ENCODE assay signal across 12 mouse cellular contexts in genomic region chr4:97635296-97635755, GRCm38 (mm10).
DNase-seq lines count a peak whose midpoint lies in the region; ATAC-seq and TF ChIP-seq lines count a peak whose summit lies in the region.
"Had no signal": no experiment of that assay in that cellular context is flagged by ENCODE, and none has a peak within 500 bp of the region (broad histone marks: within the 10 kb centered on the region; RNA-seq: fewer than 3 reads in every experiment).

No protein-coding gene starts in this region.

- 47% methylated on average over 6 of the region's 6 CpGs for WGBS in forebrain, embryonic 11.5 days
- WGBS in hindbrain, embryonic 16.5 days = 17% methylated on average over 6 of the region's 6 CpGs
- WGBS in neural tube, embryonic 13.5 days = 15% methylated on average over 6 of the region's 6 CpGs

- peak overlapping the region; percentile 29; the same call in 1 of the 2 replicates for H3K9ac ChIP-seq in forebrain, embryonic 11.5 days (ENCODE audit: low read length)
- H3K9ac ChIP-seq in hindbrain, embryonic 16.5 days (ENCODE audit: low read depth, low read length) = no peak overlapping the region
- H3K9ac ChIP-seq in neural tube, embryonic 13.5 days = no peak overlapping the region

- H3K9me3 ChIP-seq in forebrain, embryonic 11.5 days (ENCODE audit: control insufficient read depth, low read length) = no peaks in the 10 kb centered on the region
- H3K9me3 ChIP-seq in hindbrain, embryonic 16.5 days (ENCODE audit: control insufficient read depth, low read length) = no peaks in the 10 kb centered on the region
- H3K9me3 ChIP-seq in neural tube, embryonic 13.5 days = no peaks in the 10 kb centered on the region

- no peaks in the 10 kb centered on the region for H3K36me3 ChIP-seq in forebrain, embryonic 11.5 days (ENCODE audit: control insufficient read depth, insufficient read depth, low read length)
- no peaks in the 10 kb centered on the region for H3K36me3 ChIP-seq in hindbrain, embryonic 16.5 days (ENCODE audit: control insufficient read depth, insufficient read depth, low read length)
- H3K36me3 ChIP-seq in neural tube, embryonic 13.5 days = no peaks in the 10 kb centered on the region

- no peak overlapping the region for H3K4me3 ChIP-seq in left cerebral cortex, adult 2 months
- H3K4me3 ChIP-seq in forebrain, embryonic 11.5 days (ENCODE audit: low read depth, low read length) = no peak overlapping the region
- H3K4me3 ChIP-seq in hindbrain, embryonic 16.5 days (ENCODE audit: low read length) = no peak overlapping the region
- no peak overlapping the region for H3K4me3 ChIP-seq in neural tube, embryonic 13.5 days
- H3K4me3 ChIP-seq: myocyte had no signal

- intact Hi-C loops in left cerebral cortex, postnatal 14 days (cut with DNase I) = no loop called here
- intact Hi-C loops in left cerebral cortex, adult 2 months (cut with DNase I) = no loop called here

- no peak overlapping the region; the same call in 1 of the 2 replicates for H3K27ac ChIP-seq in left cerebral cortex, adult 2 months
- peak overlapping the region; percentile 31; the same call in 1 of the 2 replicates for H3K27ac ChIP-seq in forebrain, embryonic 11.5 days (ENCODE audit: low read depth, low read length)
- H3K27ac ChIP-seq in hindbrain, embryonic 16.5 days (ENCODE audit: low read depth, low read length) = peak overlapping the region; percentile 0; the same call in 1 of the 2 replicates
- peak overlapping the region; percentile 42; the same call in 1 of the 2 replicates for H3K27ac ChIP-seq in neural tube, embryonic 13.5 days (replicated peaks)

- TF ChIP-seq CTCF in left cerebral cortex, adult 2 months (IDR thresholded peaks at IDR 0.05) = no peak

- peaks cover 3% of the 10 kb centered on the region for H3K4me1 ChIP-seq in forebrain, embryonic 11.5 days (replicated peaks; ENCODE audit: control insufficient read depth, insufficient read depth, low read length)
- H3K4me1 ChIP-seq in hindbrain, embryonic 16.5 days (ENCODE audit: control insufficient read depth, insufficient read depth, low read depth, low read length) = peaks cover 4% of the 10 kb centered on the region; the same call in 1 of the 2 replicates
- H3K4me1 ChIP-seq in neural tube, embryonic 13.5 days (replicated peaks) = peaks cover 25% of the 10 kb centered on the region

- H3K27me3 ChIP-seq in forebrain, embryonic 11.5 days (ENCODE audit: control insufficient read depth, insufficient read depth, low read length) = no peaks in the 10 kb centered on the region
- H3K27me3 ChIP-seq in hindbrain, embryonic 16.5 days (replicated peaks; ENCODE audit: control insufficient read depth, insufficient read depth, low read length) = no peaks in the 10 kb centered on the region
- H3K27me3 ChIP-seq in neural tube, embryonic 13.5 days = no peaks in the 10 kb centered on the region
- H3K27me3 ChIP-seq: CH12.LX had no signal

- ATAC-seq in forebrain, embryonic 11.5 days (replicated peaks; ENCODE audit: low FRiP score) = 0 out of 2 replicates have a peak, but pooled peaks have one; percentile 40
- ATAC-seq in hindbrain, embryonic 16.5 days = peak; percentile 69
- ATAC-seq in neural tube, embryonic 13.5 days (ENCODE audit: low read depth) = peak; percentile 70; the same call in 1 of the 2 replicates

- H3K4me2 ChIP-seq in forebrain, embryonic 11.5 days (ENCODE audit: low read depth, low read length, severe bottlenecking) = no peak overlapping the region
- no peak overlapping the region for H3K4me2 ChIP-seq in hindbrain, embryonic 16.5 days (ENCODE audit: low read length)
- H3K4me2 ChIP-seq in neural tube, embryonic 13.5 days = no peak overlapping the region

- peak; percentile 18 to 46 for DNase-seq in left cerebral cortex, postnatal 14 days (ENCODE audit: low spot score in 2 of 2)
- DNase-seq in left cerebral cortex, adult 2 months (ENCODE audit: extremely low spot score in 1 of 2, low spot score in 2 of 2) = no peak
- DNase-seq in forebrain, embryonic 11.5 days (ENCODE audit: low spot score) = no peak
- DNase-seq in lung, postnatal 10 days = no peak
- no peak for DNase-seq in heart, adult 18-20 months
- no peak for DNase-seq in urinary bladder, postnatal 25 days (ENCODE audit: low spot score)
- DNase-seq: kidney, adult 11 months; thymus, postnatal 4 days had no signal

Comparison
In these comparisons a context has a peak if more than half of its experiments do, and no peak if none do; other contexts are left out.
1. DNase-seq: peak in left cerebral cortex, postnatal 14 days (2 of 2); none in left cerebral cortex, adult 2 months (0 of 2), forebrain, embryonic 11.5 days (single experiment), lung, postnatal 10 days (single experiment), heart, adult 18-20 months (0 of 2) and urinary bladder, postnatal 25 days (single experiment).
2. Peak in every context shown above with its lines, with median percentiles within 50 percentile points of each other: ATAC-seq.